Mouse (Mus musculus) MEL (cell line): ENCODE measurements around the gene Olfm2. TPM values are rescaled to one million over a fixed set of nuclear protein-coding genes. Genes with fewer than 3 reads are reported as not detected.

Source experiments
- DNase-seq: peaks from one replicate; pipeline ENCODE4 v3.0.0; 2011; ENCODE audit warnings: low read depth, low spot score
- H3K27ac ChIP-seq: 2 replicates; pipeline ENCODE4 v1.5.1; 2012; ENCODE audit warnings: low read depth, mild to moderate bottlenecking, control low read depth, low read length, moderate library complexity; ENCODE audit not compliant: control insufficient read depth
- H3K27me3 ChIP-seq, 2 experiments: fragments of 150-350 bp in 1 of 2; sonication (generic) in 1 of 2; 2 replicates each; pipeline ENCODE4 v1.6.1; 2012; ENCODE audit warnings: low read length in 2 of 2, mild to moderate bottlenecking in 2 of 2, improper control_type of control experiment in 1 of 2, moderate library complexity in 1 of 2; ENCODE audit not compliant: insufficient read depth in 2 of 2, control insufficient read depth in 1 of 2
- H3K36me3 ChIP-seq, 2 experiments: 2 replicates each; pipeline ENCODE4 v1.6.1; 2012 to 2014; ENCODE audit warnings: low read length in 2 of 2, improper control_type of control experiment in 1 of 2, inconsistent platforms in 1 of 2, mild to moderate bottlenecking in 1 of 2; ENCODE audit not compliant: insufficient read depth in 2 of 2, control insufficient read depth in 1 of 2
- H3K4me1 ChIP-seq, 2 experiments: fragments of 150-350 bp in 1 of 2; sonication (generic) in 1 of 2; 2 replicates each; pipeline ENCODE4 v1.6.1; 2012; ENCODE audit warnings: low read length in 2 of 2, improper control_type of control experiment in 1 of 2, mild to moderate bottlenecking in 1 of 2; ENCODE audit not compliant: insufficient read depth in 2 of 2, control insufficient read depth in 1 of 2
- H3K4me3 ChIP-seq, 2 experiments: fragments of 150-350 bp in 1 of 2; sonication (generic) in 1 of 2; 2 replicates each; pipeline ENCODE4 v1.5.1; 2012; ENCODE audit warnings: low read depth in 2 of 2, low read length in 2 of 2, mild to moderate bottlenecking in 2 of 2, moderate library complexity in 2 of 2, control low read depth in 1 of 2, improper control_type of control experiment in 1 of 2; ENCODE audit not compliant: control insufficient read depth in 1 of 2, insufficient read depth in 1 of 2
- H3K79me2 ChIP-seq: 2 replicates; pipeline ENCODE4 v1.6.1; 2012; ENCODE audit warnings: mild to moderate bottlenecking, low read length, moderate library complexity; ENCODE audit not compliant: control insufficient read depth, poor library complexity, insufficient read depth
- H3K9ac ChIP-seq: 2 replicates; pipeline ENCODE4 v1.6.1; 2012; ENCODE audit warnings: low read depth, mild to moderate bottlenecking, control low read depth, low read length, moderate library complexity; ENCODE audit not compliant: control insufficient read depth, poor library complexity, severe bottlenecking
- H3K9me3 ChIP-seq: fragments of 150-350 bp; sonication (generic); replicated peaks from 2 replicates; pipeline ENCODE4 v1.6.1; 2012; ENCODE audit warnings: mild to moderate bottlenecking, low read length, improper control_type of control experiment, moderate library complexity; ENCODE audit not compliant: insufficient read depth
- CHD2 ChIP-seq: IDR thresholded peaks from 2 replicates; pipeline ENCODE4 v1.6.1; 2011; ENCODE audit warnings: low read length, improper control_type of control experiment
- CTCF ChIP-seq, 3 experiments: IDR thresholded peaks in 2 of 3; conservative IDR thresholded peaks in 1 of 3; 2 replicates each; pipeline ENCODE4 v1.5.1; 2011 to 2012; ENCODE audit warnings: low read length in 3 of 3, low read depth in 2 of 3, mild to moderate bottlenecking in 2 of 3, improper control_type of control experiment in 1 of 3, inconsistent platforms in 1 of 3, mixed read lengths in 1 of 3, moderate library complexity in 1 of 3; ENCODE audit not compliant: control insufficient read depth in 1 of 3, insufficient read depth in 1 of 3, poor library complexity in 1 of 3, severe bottlenecking in 1 of 3
- E2F4 ChIP-seq: IDR thresholded peaks from 2 replicates; pipeline ENCODE4 v1.6.1; 2011; ENCODE audit warnings: low read depth, low read length, improper control_type of control experiment, borderline replicate concordance
- EP300 ChIP-seq, 2 experiments: IDR thresholded peaks; 2 replicates each; pipeline ENCODE4 v1.6.1; 2011; ENCODE audit warnings: improper control_type of control experiment in 2 of 2, low read length in 2 of 2, low read depth in 1 of 2, mild to moderate bottlenecking in 1 of 2
- MAX ChIP-seq: IDR thresholded peaks from 2 replicates; pipeline ENCODE4 v1.6.1; 2011; ENCODE audit warnings: low read length, improper control_type of control experiment
- MEF2A ChIP-seq: IDR thresholded peaks from 2 replicates; pipeline ENCODE4 v1.6.1; 2014; ENCODE audit warnings: low read depth, mild to moderate bottlenecking, inconsistent platforms, low read length, improper control_type of control experiment; ENCODE audit not compliant: poor library complexity, insufficient replicate concordance, severe bottlenecking; ENCODE audit errors: extremely low read depth
- MXI1 ChIP-seq: IDR thresholded peaks from 2 replicates; pipeline ENCODE4 v1.6.1; 2011; ENCODE audit warnings: mild to moderate bottlenecking, low read depth, low read length, improper control_type of control experiment
- MYC ChIP-seq: IDR thresholded peaks from 2 replicates; pipeline ENCODE4 v1.6.1; 2011; ENCODE audit warnings: low read depth, mild to moderate bottlenecking, low read length, improper control_type of control experiment, moderate library complexity
- NELFE ChIP-seq: IDR thresholded peaks from 2 replicates; pipeline ENCODE4 v1.6.1; 2011; ENCODE audit warnings: low read depth, low read length, improper control_type of control experiment
- POLR2AphosphoS2 ChIP-seq: IDR thresholded peaks from 2 replicates; pipeline ENCODE4 v1.6.1; 2011; ENCODE audit warnings: low read length, improper control_type of control experiment
- RAD21 ChIP-seq: IDR thresholded peaks from 2 replicates; pipeline ENCODE4 v1.6.1; 2011; ENCODE audit warnings: mild to moderate bottlenecking, low read depth, low read length, improper control_type of control experiment
- RCOR1 ChIP-seq: IDR thresholded peaks from 2 replicates; pipeline ENCODE4 v1.6.1; 2012; ENCODE audit warnings: low read depth, mild to moderate bottlenecking, inconsistent platforms, low read length, improper control_type of control experiment
- SIN3A ChIP-seq: IDR thresholded peaks from 2 replicates; pipeline ENCODE4 v1.6.1; 2012; ENCODE audit warnings: low read length, improper control_type of control experiment, inconsistent platforms
- SMC3 ChIP-seq: IDR thresholded peaks from 2 replicates; pipeline ENCODE4 v1.6.1; 2011; ENCODE audit warnings: low read depth, low read length, improper control_type of control experiment
- TAL1 ChIP-seq: IDR thresholded peaks from 2 replicates; pipeline ENCODE4 v1.6.1; 2012; ENCODE audit warnings: mild to moderate bottlenecking, inconsistent platforms, low read length, moderate library complexity, mixed read lengths
- TBP ChIP-seq: IDR thresholded peaks from 2 replicates; pipeline ENCODE4 v1.8.0; 2011; ENCODE audit warnings: low read depth, low read length, improper control_type of control experiment
- USF1 ChIP-seq: IDR thresholded peaks from 2 replicates; pipeline ENCODE4 v1.6.1; 2014; ENCODE audit warnings: low read depth, mild to moderate bottlenecking, inconsistent platforms, low read length, improper control_type of control experiment, moderate library complexity
- ZC3H11A ChIP-seq: IDR thresholded peaks from 2 replicates; pipeline ENCODE4 v1.6.1; 2012; ENCODE audit warnings: low read depth, mild to moderate bottlenecking, inconsistent platforms, low read length, improper control_type of control experiment
- ZKSCAN1 ChIP-seq: IDR thresholded peaks from 2 replicates; pipeline ENCODE4 v1.6.1; 2012; ENCODE audit warnings: low read depth, mild to moderate bottlenecking, inconsistent platforms, low read length, improper control_type of control experiment, moderate library complexity
- polyA plus RNA-seq, 2 experiments: library from polyadenylated mRNA; stranded (reverse) in 1 of 2; unstranded in 1 of 2; fragments of >175 nt in 1 of 2; fragments of >200 nt in 1 of 2; gene quantifications; 2 replicates each; pipeline versions ENCODE4 v1.2.1 to v1.2.4; 2012; ENCODE audit warnings: low replicate concordance in 2 of 2, low read depth in 1 of 2; ENCODE audit not compliant: insufficient read length in 2 of 2, insufficient read depth in 1 of 2, missing spikeins in 1 of 2
- total RNA-seq: library from RNA; depleted of rRNA; stranded (reverse); fragments of 300-350 nt; gene quantifications from 2 replicates; pipeline ENCODE4 v1.2.3, GENCODE M21; 2012

Olfm2 gene
- total and polyA plus RNA-seq, 3 experiments = 0.54 to 1.9 TPM; not detected in 1

DNA sequence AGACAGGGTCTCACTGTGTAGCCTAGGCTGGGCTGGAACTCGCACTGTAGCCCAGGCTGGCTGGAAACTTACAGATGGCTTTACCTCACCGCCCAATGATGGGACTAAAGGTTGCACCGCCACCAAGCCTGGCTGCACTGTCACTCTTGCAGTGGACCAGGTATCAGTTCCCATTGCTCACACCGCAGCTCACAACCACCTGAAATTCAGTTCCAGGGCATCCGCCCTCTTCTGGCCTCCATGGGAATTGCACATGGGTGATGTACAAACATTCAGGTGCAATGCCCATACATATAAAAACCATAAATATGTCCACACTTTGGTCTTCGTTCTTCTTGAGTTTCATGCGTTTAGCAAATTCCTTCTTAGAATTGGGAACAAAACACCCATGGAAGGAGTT lies 30.8 kb downstream of the Olfm2 start:
- Histone ChIP-seq H3K27me3 (peaks cover 6 to 10% of the 10 kb centered on the region in 2 experiments), H3K36me3 (no peaks in the 10 kb centered on the region), H3K4me1 (no peaks in the 10 kb centered on the region), H3K9me3 (no peaks in the 10 kb centered on the region)
- TF ChIP-seq SMC3 (peak; percentile 95), RAD21 (peak; percentile 70), ZC3H11A (peak; percentile 66), EP300 (IDR thresholded peaks at IDR 0.05; ENCODE audit: low read depth in 1 of 2, low read length in 2 of 2) (no peak), CTCF (IDR thresholded peaks at IDR 0.05 in 2 of 3, conservative IDR thresholded peaks at IDR 0.05 in 1 of 3; ENCODE audit: control insufficient read depth in 1 of 3, insufficient read depth in 1 of 3, low read depth in 2 of 3, low read length in 3 of 3, poor library complexity in 1 of 3, severe bottlenecking in 1 of 3) (peak; percentile 86 to 99 (median 88))
- TF ChIP-seq, all 39 proteins: peak for 4
- Histone ChIP-seq H3K4me3 (no peak overlapping the region), H3K9ac (no peak overlapping the region), H3K27ac (no peak overlapping the region), H3K79me2 (no peaks in the 10 kb centered on the region)
- peak; percentile 80 for DNase-seq

DNA sequence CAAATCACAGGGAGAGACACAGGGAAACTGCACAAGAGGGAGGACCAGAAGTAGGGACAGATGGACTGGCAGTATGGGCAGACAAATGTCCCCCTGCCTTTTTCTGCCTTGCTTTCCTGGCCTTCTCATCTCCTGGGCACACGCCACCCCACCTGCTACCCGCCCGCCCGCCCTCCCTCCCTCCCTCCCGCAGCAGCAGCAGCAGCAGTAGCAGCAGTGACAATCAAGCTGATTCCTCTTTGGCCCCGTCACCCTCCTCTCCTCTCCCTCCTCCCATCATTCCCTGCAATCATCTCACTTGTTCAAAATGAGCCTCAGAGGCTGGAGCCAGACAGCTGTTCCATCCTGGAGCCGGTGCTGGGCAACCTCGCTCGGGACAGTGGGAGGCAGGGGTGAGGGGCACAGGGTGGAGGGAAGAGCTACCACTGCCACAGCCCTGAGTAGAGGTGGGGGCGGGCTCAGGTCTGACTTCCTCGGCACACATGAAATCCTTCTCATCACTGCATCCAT lies 32.6 kb downstream of the Olfm2 start:
- no peak for DNase-seq
- Histone ChIP-seq H3K4me3 (no peak overlapping the region), H3K9ac (no peak overlapping the region), H3K36me3 (no peaks in the 10 kb centered on the region), H3K27ac (no peak overlapping the region), H3K9me3 (no peaks in the 10 kb centered on the region), H3K79me2 (no peaks in the 10 kb centered on the region), H3K27me3 (peaks cover 2 to 7% of the 10 kb centered on the region in 2 experiments; a peak in 2 of 4 replicates), H3K4me1 (no peaks in the 10 kb centered on the region)
- TF ChIP-seq RAD21 (no peak), POLR2AphosphoS2 (no peak), RCOR1 (no peak), MXI1 (no peak), TBP (no peak), SIN3A (no peak), E2F4 (no peak), NELFE (no peak), MYC (no peak), CHD2 (no peak), MEF2A (no peak), ZKSCAN1 (no peak), MAX (no peak), TAL1 (no peak), USF1 (no peak)
